ENCODE assay signal across 26 mouse cellular contexts in the genomic region with DNA sequence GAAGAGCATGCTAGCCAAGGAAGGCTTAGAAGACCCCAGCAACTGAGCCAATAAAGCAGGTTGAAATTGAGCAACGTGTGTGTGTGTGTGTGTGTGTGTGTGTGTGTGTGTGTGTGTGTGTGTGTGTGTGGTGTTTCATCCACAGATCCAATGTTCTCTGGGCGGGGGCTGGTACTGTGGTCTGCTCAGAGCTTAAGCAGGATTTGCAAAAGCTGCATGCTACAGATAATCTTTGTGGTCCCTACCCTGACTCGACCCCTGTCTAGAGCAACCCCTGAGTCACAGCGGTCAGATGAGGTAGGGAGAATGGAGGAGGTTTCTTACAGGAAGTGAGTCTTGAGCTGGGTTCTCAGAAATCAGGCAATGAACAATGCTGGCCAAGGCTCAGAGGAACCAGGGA.
"Had no signal": no experiment of that assay in that cellular context is flagged by ENCODE, and none has a peak within 500 bp of the region (broad histone marks: within the 10 kb centered on the region; RNA-seq: fewer than 3 reads in every experiment).

No protein-coding gene starts in this region.

- H3K27ac ChIP-seq: heart, embryonic 13.5 days; heart, embryonic 15.5 days; hindbrain, embryonic 13.5 days; hindbrain, embryonic 15.5 days; hindbrain, postnatal 0 days; kidney, embryonic 15.5 days; kidney, postnatal 0 days; limb, embryonic 13.5 days; limb, embryonic 15.5 days; liver, embryonic 12.5 days; liver, embryonic 14.5 days had no signal

- H3K4me1 ChIP-seq: heart, embryonic 13.5 days; heart, embryonic 15.5 days; hindbrain, embryonic 15.5 days; kidney, embryonic 15.5 days; limb, embryonic 13.5 days; limb, embryonic 15.5 days; liver, embryonic 12.5 days had no signal

- H3K9me3 ChIP-seq: heart, embryonic 13.5 days; heart, embryonic 15.5 days; hindbrain, embryonic 13.5 days; hindbrain, embryonic 15.5 days; kidney, embryonic 15.5 days; limb, embryonic 13.5 days; limb, embryonic 15.5 days; liver, embryonic 12.5 days had no signal

- ATAC-seq: hindbrain, postnatal 0 days; intestine, embryonic 16.5 days; liver, embryonic 12.5 days had no signal

- H3K9ac ChIP-seq: heart, embryonic 13.5 days; heart, embryonic 15.5 days; hindbrain, embryonic 13.5 days; hindbrain, embryonic 15.5 days; kidney, embryonic 15.5 days; limb, embryonic 13.5 days; limb, embryonic 15.5 days; liver, embryonic 12.5 days; liver, embryonic 14.5 days had no signal

- H3K36me3 ChIP-seq: heart, embryonic 13.5 days; heart, embryonic 15.5 days; hindbrain, embryonic 13.5 days; hindbrain, embryonic 15.5 days; kidney, embryonic 15.5 days; limb, embryonic 13.5 days; limb, embryonic 15.5 days; liver, embryonic 12.5 days had no signal

- H3K27me3 ChIP-seq: heart, embryonic 13.5 days; heart, embryonic 15.5 days; hindbrain, embryonic 13.5 days; hindbrain, embryonic 15.5 days; kidney, embryonic 15.5 days; limb, embryonic 13.5 days; limb, embryonic 15.5 days; liver, embryonic 12.5 days had no signal

- DNase-seq: gastrocnemius, postnatal 14 days; gastrocnemius, postnatal 36 days; heart, adult 18-20 months; heart, postnatal 14 days; heart, postnatal 36 days; kidney, adult 11 months; kidney, adult 2 months; kidney, adult 9 months; kidney, postnatal 14 days; kidney, postnatal 36 days; layer of hippocampus, adult 9-11 months; layer of hippocampus, postnatal 36 days; left cerebral cortex, postnatal 4 days had no signal

- H3K4me2 ChIP-seq: heart, embryonic 11.5 days; heart, embryonic 13.5 days; heart, embryonic 15.5 days; hindbrain, embryonic 13.5 days; hindbrain, embryonic 15.5 days; kidney, embryonic 15.5 days; limb, embryonic 13.5 days; limb, embryonic 15.5 days; liver, embryonic 12.5 days had no signal

- H3K4me3 ChIP-seq: heart, embryonic 13.5 days; heart, embryonic 15.5 days; hindbrain, embryonic 13.5 days; hindbrain, embryonic 15.5 days; kidney, embryonic 15.5 days; limb, embryonic 13.5 days; limb, embryonic 15.5 days; liver, embryonic 12.5 days had no signal
